Mouse (Mus musculus) midbrain, embryonic 13.5 days (tissue): Measurements from ENCODE around the gene Calcr. TPM values are rescaled to one million over a fixed set of nuclear protein-coding genes. Genes with fewer than 3 reads are reported as not detected.
A peak's percentile ranks its signal among the peaks of the same experiment; 100 is the strongest.
"Not testable (repeated sequence)": the region's sequence is repeated elsewhere in the genome, so short reads cannot be mapped to it uniquely, and the experiment has no call there.

Source experiments
- ATAC-seq: fragments of 200-750 bp; cut with Nextera tagmentation; 2 replicates; pipeline ENCODE4 v1.8.0; 2017; ENCODE audit warnings: mild to moderate bottlenecking, moderate TSS enrichment, moderate library complexity
- H3K27ac ChIP-seq: fragments of 300-500 bp; sonication (generic); 2 replicates; pipeline ENCODE4 v1.5.1; 2015; ENCODE audit warnings: inconsistent platforms, mild to moderate bottlenecking, moderate library complexity
- H3K27me3 ChIP-seq: fragments of 300-500 bp; sonication (generic); 2 replicates; pipeline ENCODE4 v1.6.1; 2015; ENCODE audit warnings: mild to moderate bottlenecking, inconsistent platforms
- H3K36me3 ChIP-seq: fragments of 300-500 bp; sonication (generic); 2 replicates; pipeline ENCODE4 v1.6.1; 2015; ENCODE audit warnings: mild to moderate bottlenecking, inconsistent platforms
- H3K4me1 ChIP-seq: fragments of 300-500 bp; sonication (generic); replicated peaks from 2 replicates; pipeline ENCODE4 v1.6.1; 2015; ENCODE audit warnings: inconsistent platforms
- H3K4me2 ChIP-seq: fragments of 300-500 bp; sonication (generic); replicated peaks from 2 replicates; pipeline ENCODE4 v1.6.1; 2015; ENCODE audit warnings: moderate library complexity, mild to moderate bottlenecking, inconsistent platforms
- H3K4me3 ChIP-seq: fragments of 300-500 bp; sonication (generic); replicated peaks from 2 replicates; pipeline ENCODE4 v1.5.1; 2015; ENCODE audit warnings: mild to moderate bottlenecking, inconsistent platforms
- H3K9ac ChIP-seq: fragments of 300-500 bp; sonication (generic); replicated peaks from 2 replicates; pipeline ENCODE4 v1.6.1; 2015; ENCODE audit warnings: mild to moderate bottlenecking, inconsistent platforms
- H3K9me3 ChIP-seq: fragments of 300-500 bp; sonication (generic); 2 replicates; pipeline ENCODE4 v1.6.1; 2016; ENCODE audit warnings: mild to moderate bottlenecking, inconsistent platforms
- WGBS: fragments of 180-500 bp; shearing (Covaris S2); methylation state at CpG from one replicate; pipeline ENCODE4 v1.1.7; 2015; 5-methylcytosine and 5-hydroxymethylcytosine counted together
- microRNA counts: library from miRNA; unstranded; fragments of <30 nt; microRNA quantifications from one replicate; lab custom pipeline; 2016
- microRNA-seq: library from miRNA; unstranded; fragments of <30 nt; microRNA quantifications from one replicate; pipeline ENCODE4, GENCODE M21; 2016
- polyA plus RNA-seq: library from polyadenylated mRNA; unstranded; fragments of >200 nt; fragmentation: Nextera tagmentation; extraction: Ambion mirVana; gene quantifications from 2 replicates; pipeline ENCODE4 v1.2.1, GENCODE M21; 2015

The Calcr gene
- polyA plus RNA-seq, 1 experiment from 2014 or later: 4.4 TPM

DNA sequence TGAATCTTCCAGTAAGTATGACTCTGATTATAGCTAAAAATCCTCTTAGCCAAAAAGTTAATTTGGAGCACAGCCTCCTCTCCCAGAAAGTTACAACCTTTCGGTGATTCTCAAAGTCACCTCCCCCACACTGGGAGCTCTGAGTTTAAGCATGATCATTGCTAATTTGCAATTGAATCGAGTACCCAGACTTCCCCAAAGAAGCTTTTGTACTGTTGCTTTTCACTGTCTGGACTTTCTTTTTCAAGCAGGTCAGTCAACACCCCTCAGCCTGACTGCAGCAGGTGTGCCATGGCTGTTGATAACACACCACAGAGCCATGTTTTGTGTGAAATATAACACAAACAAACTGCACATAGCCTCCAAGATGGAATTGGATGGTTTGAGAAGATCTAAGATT, 86.7 kb downstream of the Calcr start:
- Histone ChIP-seq H3K36me3 (no peaks in the 10 kb centered on the region), H3K9me3 (no peaks in the 10 kb centered on the region), H3K27ac (no peak overlapping the region), H3K4me1 (peaks cover 6% of the 10 kb centered on the region; the same call in 1 of the 2 replicates), H3K4me3 (no peak overlapping the region), H3K4me2 (no peak overlapping the region), H3K27me3 (no peaks in the 10 kb centered on the region), H3K9ac (no peak overlapping the region)
- WGBS: 8% methylated on average over 2 of the region's 2 CpGs
- ATAC-seq: no peak

DNA sequence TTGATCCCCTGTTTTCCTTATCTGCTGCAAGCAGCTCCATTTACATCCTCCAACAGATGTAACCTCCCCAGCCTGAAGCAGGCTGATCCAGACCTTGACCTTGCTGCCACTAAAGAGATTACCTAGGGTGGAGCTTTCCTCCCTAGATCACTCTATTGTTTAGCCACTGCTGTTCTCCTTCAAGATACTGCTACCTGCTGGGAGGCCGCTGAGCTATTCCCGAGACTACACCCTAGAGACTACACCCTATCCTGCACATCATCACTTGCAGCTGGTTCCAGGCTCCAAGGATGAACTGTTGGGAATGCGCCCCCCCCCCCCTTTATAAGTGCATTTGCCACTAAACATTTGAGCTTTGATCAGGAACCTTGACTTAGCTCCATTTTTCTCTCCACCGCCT, 92.6 kb downstream of the Calcr start:
- H3K4me2 ChIP-seq, ATAC-seq, H3K4me3 ChIP-seq, H3K9me3 ChIP-seq, H3K36me3 ChIP-seq, H3K9ac ChIP-seq, H3K27me3 ChIP-seq, H3K27ac ChIP-seq, H3K4me1 ChIP-seq: not testable (repeated sequence)
- 81% methylated on average over 4 of the region's 4 CpGs for WGBS

DNA sequence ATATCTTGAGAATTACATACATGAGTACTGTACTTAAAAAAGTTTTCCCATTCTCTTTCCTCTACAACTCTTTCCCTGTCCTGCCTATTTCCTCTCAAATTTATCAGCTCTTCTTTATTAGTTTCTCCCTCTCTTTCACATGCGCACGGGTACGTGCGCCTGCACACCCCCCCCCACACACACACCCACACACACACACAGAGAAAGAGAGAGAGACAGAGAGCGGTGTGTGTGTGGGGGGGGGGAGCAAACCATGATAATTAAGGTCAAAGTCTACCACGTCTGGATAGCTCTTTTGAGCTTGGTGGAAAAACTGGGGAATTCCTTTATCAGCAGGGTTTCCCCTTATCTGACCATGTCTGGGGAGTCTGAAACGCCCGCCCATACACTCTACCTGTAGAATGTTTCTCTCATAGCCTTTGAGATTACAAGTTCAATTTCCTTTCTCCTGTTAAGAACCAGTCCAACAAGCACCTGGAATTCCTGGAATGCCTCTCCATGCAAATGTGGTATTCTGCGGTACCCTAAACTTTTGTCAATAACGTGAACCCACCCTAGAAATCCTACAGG, 100.3 kb downstream of the Calcr start:
- H3K9ac ChIP-seq: no peak overlapping the region
- no peaks in the 10 kb centered on the region for H3K9me3 ChIP-seq
- H3K27me3 ChIP-seq: no peaks in the 10 kb centered on the region
- H3K4me3 ChIP-seq: no peak overlapping the region
- 84% methylated on average over 10 of the region's 10 CpGs for WGBS
- H3K4me1 ChIP-seq: no peaks in the 10 kb centered on the region
- H3K36me3 ChIP-seq: no peaks in the 10 kb centered on the region
- H3K27ac ChIP-seq: no peak overlapping the region
- H3K4me2 ChIP-seq: no peak overlapping the region
- ATAC-seq: no peak

DNA sequence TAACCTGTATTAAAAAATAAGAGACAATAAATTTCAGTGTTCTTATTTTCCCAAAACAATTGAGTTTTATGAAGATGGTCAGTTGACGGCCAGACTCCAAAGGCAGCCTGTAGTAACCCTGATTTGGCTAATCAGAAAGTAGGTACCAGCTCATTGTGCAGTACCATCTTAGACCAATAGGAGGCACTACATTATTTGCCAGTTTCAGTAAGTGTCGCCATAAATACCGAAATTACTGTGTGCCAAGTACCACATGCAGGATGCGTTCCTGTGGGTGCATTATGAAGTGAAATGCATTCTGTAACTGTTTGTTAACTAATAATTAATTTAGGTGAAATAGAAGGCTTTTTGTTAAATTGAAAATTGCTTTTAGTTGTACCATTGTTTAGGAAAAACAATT, 106.1 kb downstream of the Calcr start:
- H3K9me3 ChIP-seq: no peaks in the 10 kb centered on the region
- no peak overlapping the region for H3K9ac ChIP-seq
- no peaks in the 10 kb centered on the region for H3K27me3 ChIP-seq
- no peak overlapping the region for H3K27ac ChIP-seq
- 96% methylated on average over 4 of the region's 4 CpGs for WGBS
- no peak for ATAC-seq
- H3K36me3 ChIP-seq: no peaks in the 10 kb centered on the region
- no peak overlapping the region for H3K4me3 ChIP-seq
- H3K4me1 ChIP-seq: no peaks in the 10 kb centered on the region
- H3K4me2 ChIP-seq: no peak overlapping the region

MicroRNA genes within 50 kb of the gene (microRNA counts, 519-probe panel; counts per million panel counts)
- microRNA mmu-miR-489 (lab: Ali Mortazavi, UCI): 1,106 counts per million, percentile 57 among the panel's probes with 10 or more counts
- 110 counts per million, percentile 56 among the panel's probes with 10 or more counts for microRNA mmu-miR-653 (lab: Ali Mortazavi, UCI)

Small RNA genes lying within 50 kb of the gene (microRNA-seq; reads per million reads assigned to microRNA genes)
- gene Mir489 (1.4 reads per million), gene Mir653 (6.0 reads per million, percentile 21 among the genes with 10 or more reads in this experiment)

Other genes with a start within 250 kb of the Calcr start
- gene Tfpi2, start 224.2 kb upstream of the Calcr start, polyA plus RNA-seq: 0.39 and 0.65 TPM in 2 replicates
- gene Gngt1, start 229.1 kb upstream of the Calcr start, polyA plus RNA-seq: not detected in 2 replicates
- gene Gng11, start 239.2 kb upstream of the Calcr start, polyA plus RNA-seq: 26.8 and 28.0 TPM in 2 replicates